Mouse (Mus musculus) kidney, embryonic 16.5 days (tissue): ENCODE measurements around the gene Rflnb. TPM values are rescaled to one million over a fixed set of nuclear protein-coding genes. Genes with fewer than 3 reads are reported as not detected.
A peak's percentile ranks its signal among the peaks of the same experiment; 100 is the strongest.

Source experiments
- ATAC-seq: fragments of 200-750 bp; cut with Nextera tagmentation; 2 replicates; pipeline ENCODE4 v1.8.0; 2017; ENCODE audit warnings: moderate TSS enrichment; ENCODE audit not compliant: low FRiP score, low TSS enrichment
- H3K27ac ChIP-seq: fragments of 300-500 bp; sonication (generic); 2 replicates; pipeline ENCODE4 v1.5.1; 2014; ENCODE audit warnings: low read length
- H3K27me3 ChIP-seq: fragments of 300-500 bp; sonication (generic); 2 replicates; pipeline ENCODE4 v1.6.1; 2014; ENCODE audit warnings: low read length, control low read depth, mixed read lengths; ENCODE audit not compliant: insufficient read depth
- H3K36me3 ChIP-seq: fragments of 300-500 bp; sonication (generic); 2 replicates; pipeline ENCODE4 v1.6.1; 2014; ENCODE audit warnings: low read length, control low read depth, mixed read lengths; ENCODE audit not compliant: insufficient read depth
- H3K4me1 ChIP-seq: fragments of 300-500 bp; sonication (generic); 2 replicates; pipeline ENCODE4 v1.6.1; 2014; ENCODE audit warnings: low read length, control low read depth, mixed read lengths; ENCODE audit not compliant: insufficient read depth
- H3K4me2 ChIP-seq: fragments of 300-500 bp; sonication (generic); replicated peaks from 2 replicates; pipeline ENCODE4 v1.6.1; 2014; ENCODE audit warnings: low read depth, low read length
- H3K4me3 ChIP-seq: fragments of 300-500 bp; sonication (generic); 2 replicates; pipeline ENCODE4 v1.5.1; 2014; ENCODE audit warnings: mild to moderate bottlenecking, low read length
- H3K9ac ChIP-seq: fragments of 300-500 bp; sonication (generic); replicated peaks from 2 replicates; pipeline ENCODE4 v1.6.1; 2014; ENCODE audit warnings: low read length
- H3K9me3 ChIP-seq: fragments of 300-500 bp; sonication (generic); 2 replicates; pipeline ENCODE4 v1.6.1; 2016; ENCODE audit warnings: low read length, control low read depth
- WGBS: fragments of 180-500 bp; shearing (Covaris S2); extraction: QIAGEN DNeasy Blood & Tissue Kit; methylation state at CpG from one replicate; pipeline ENCODE4 v1.1.7; 2014; 5-methylcytosine and 5-hydroxymethylcytosine counted together
- polyA plus RNA-seq: library from polyadenylated mRNA; unstranded; fragments of >200 nt; fragmentation: Nextera tagmentation; extraction: Ambion mirVana; gene quantifications from 2 replicates; pipeline ENCODE4 v1.2.1, GENCODE M21; 2015

Rflnb gene
- polyA plus RNA-seq, 1 experiment from 2014 or later: 29.6 TPM

DNA sequence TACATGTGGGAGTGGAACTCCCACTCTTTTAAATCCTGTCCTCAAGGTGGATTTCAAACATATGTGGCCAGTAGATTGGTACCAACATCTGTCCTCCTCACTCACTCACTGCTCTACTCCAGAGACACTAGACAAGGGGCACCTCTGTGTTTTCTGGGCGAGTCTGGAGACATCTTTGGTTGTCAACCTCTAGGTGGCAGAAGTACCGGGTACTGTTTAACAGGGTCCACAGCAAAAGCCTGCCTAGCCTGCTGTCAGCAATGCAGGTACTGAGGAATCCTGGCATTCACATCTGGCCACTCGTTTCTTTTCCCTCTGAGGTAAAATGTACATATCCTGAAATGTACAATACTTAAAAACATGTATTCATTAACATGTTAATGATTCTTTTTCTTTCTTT is 28.9 kb upstream of the Rflnb start:
- ATAC-seq: no peak
- WGBS: 36% methylated on average over 3 of the region's 3 CpGs
- peaks cover 24% of the 10 kb centered on the region for H3K4me1 ChIP-seq
- no peak overlapping the region for H3K4me3 ChIP-seq
- H3K9ac ChIP-seq: no peak overlapping the region
- H3K27ac ChIP-seq: no peak overlapping the region
- no peak overlapping the region for H3K4me2 ChIP-seq
- no peaks in the 10 kb centered on the region for H3K27me3 ChIP-seq
- H3K9me3 ChIP-seq: no peaks in the 10 kb centered on the region
- 0 out of 2 replicates have a peak, but pooled peaks cover 2% of the 10 kb centered on the region for H3K36me3 ChIP-seq

DNA sequence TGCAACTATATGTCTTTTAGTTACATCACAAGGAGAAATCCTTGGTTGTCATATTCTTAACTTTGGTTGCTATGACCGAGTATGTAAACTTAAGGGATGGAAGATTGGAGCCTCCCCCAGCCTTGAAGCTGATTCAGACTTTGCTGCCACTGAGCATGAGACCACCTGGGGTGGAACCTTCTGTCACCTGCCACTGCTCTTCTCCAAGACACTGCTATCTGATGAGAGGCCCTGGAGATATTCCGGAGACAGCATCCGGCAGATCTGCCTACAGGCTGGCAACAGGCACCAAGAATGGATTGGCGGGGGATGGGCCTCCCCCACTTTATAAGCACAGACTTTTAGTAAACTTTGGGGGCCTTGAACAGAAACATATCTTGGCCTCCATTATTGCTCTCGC is 24.9 kb upstream of the Rflnb start:
- H3K27me3 ChIP-seq: no peaks in the 10 kb centered on the region
- H3K9ac ChIP-seq: no peak overlapping the region
- H3K4me1 ChIP-seq: no peaks in the 10 kb centered on the region; the same call in 1 of the 2 replicates
- WGBS: 91% methylated on average over 5 of the region's 5 CpGs
- no peak overlapping the region for H3K4me3 ChIP-seq
- H3K9me3 ChIP-seq: no peaks in the 10 kb centered on the region
- no peak overlapping the region for H3K4me2 ChIP-seq
- no peaks in the 10 kb centered on the region for H3K36me3 ChIP-seq
- ATAC-seq: no peak
- no peak overlapping the region for H3K27ac ChIP-seq

DNA sequence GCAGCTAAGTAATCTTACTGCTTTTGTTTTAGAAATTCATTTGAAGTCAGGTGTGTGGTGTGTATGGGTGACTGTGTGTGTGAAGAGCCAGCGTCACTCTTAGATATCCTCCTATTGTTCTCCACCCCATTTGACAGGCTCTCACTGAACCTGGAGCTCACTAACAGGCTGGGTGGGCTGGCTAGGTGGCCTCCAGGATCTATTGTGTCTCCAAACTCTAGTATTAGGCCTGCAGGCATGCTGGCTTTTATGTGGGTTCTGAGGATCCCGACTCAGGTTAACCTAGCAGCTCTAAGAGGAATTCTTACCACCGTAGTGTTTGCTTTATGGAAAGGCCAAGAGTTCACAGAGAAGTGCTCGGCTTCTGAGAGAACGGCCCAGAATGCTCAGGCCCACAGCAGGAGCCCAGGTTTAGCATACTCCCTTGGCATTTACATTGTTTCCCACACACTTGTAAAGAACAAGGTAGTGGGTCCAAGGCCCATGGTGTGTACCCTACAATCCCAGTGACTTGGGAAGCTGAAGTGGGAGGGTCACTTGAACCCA is 23.5 kb upstream of the Rflnb start:
- Histone ChIP-seq H3K36me3 (no peaks in the 10 kb centered on the region), H3K27me3 (no peaks in the 10 kb centered on the region), H3K27ac (no peak overlapping the region), H3K9me3 (no peaks in the 10 kb centered on the region), H3K9ac (no peak overlapping the region), H3K4me1 (no peaks in the 10 kb centered on the region; the same call in 1 of the 2 replicates), H3K4me2 (no peak overlapping the region), H3K4me3 (no peak overlapping the region)
- 49% methylated on average over 5 of the region's 5 CpGs for WGBS
- ATAC-seq: no peak

DNA sequence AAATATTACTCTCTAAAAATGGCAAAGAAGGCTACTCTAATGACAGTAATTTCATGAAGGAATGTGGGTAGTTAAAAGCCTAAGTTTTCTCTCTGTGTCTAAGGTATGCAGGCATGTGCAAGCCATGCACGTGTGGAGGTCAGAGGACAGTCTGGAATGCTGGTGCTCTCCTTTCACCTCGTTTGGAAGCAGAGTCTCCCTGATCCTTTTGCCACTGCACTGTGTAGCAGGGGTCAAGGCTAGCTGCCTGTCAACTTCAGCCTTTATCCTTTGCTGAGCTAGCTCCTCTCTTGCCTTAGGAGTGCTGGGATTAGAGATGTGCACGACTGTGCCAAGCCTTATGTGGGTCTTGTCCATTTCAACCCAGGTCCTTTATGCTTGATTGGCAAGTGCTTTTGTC is 22.9 kb upstream of the Rflnb start:
- Histone ChIP-seq H3K27me3 (no peaks in the 10 kb centered on the region), H3K27ac (no peak overlapping the region), H3K9ac (no peak overlapping the region), H3K4me1 (no peaks in the 10 kb centered on the region; the same call in 1 of the 2 replicates), H3K4me3 (no peak overlapping the region), H3K9me3 (no peaks in the 10 kb centered on the region), H3K4me2 (no peak overlapping the region), H3K36me3 (no peaks in the 10 kb centered on the region)
- WGBS: 53% methylated on average over 3 of the region's 3 CpGs
- ATAC-seq: no peak

DNA sequence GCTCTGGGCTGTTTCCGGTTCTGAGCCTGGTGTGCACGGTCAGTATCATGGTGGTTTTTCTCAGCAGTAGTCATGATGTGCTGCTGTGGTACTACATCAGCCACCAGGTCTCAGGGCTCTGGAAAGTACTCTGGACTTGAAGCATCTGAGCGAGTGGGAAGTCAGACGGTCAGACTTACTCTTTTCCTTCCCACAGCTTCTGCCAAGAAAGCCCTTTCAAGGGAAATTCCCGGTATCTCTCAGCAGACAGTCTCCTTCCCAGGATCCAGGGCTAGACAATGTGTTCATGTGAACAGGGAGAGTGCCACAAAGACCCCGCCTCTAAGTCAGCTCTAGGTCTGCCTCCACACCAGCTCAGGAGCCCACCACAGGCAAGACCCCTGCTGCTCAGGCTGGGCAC is 17.8 kb upstream of the Rflnb start:
- Histone ChIP-seq H3K9me3 (no peaks in the 10 kb centered on the region), H3K4me2 (no peak overlapping the region), H3K27me3 (no peaks in the 10 kb centered on the region), H3K27ac (no peak overlapping the region), H3K9ac (no peak overlapping the region), H3K4me3 (no peak overlapping the region), H3K36me3 (no peaks in the 10 kb centered on the region), H3K4me1 (peaks cover 14% of the 10 kb centered on the region; the same call in 1 of the 2 replicates)
- no peak for ATAC-seq
- WGBS: 86% methylated on average over 6 of the region's 6 CpGs

DNA sequence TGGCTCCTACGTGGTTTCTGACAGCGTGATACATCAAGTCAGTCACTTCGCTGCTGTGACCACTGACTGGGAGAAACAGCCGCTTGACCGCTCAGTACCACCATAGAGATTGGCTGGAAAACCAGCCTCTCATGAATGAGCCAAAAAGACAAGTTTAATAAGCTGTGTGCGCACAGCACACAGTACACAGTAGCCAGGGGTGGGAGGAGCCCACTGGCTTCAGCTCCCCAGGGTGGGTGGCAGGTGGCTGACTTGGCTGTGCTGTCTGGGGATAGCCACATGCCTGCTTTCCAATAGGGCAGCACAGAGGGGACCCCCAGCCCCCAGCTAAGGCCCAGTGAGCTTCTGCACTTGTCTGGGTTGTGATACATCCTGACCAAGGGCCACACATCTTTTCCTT is 16.9 kb upstream of the Rflnb start:
- H3K27me3 ChIP-seq: no peaks in the 10 kb centered on the region
- ATAC-seq: no peak
- no peak overlapping the region for H3K4me2 ChIP-seq
- no peaks in the 10 kb centered on the region for H3K9me3 ChIP-seq
- H3K4me1 ChIP-seq: peaks cover 14% of the 10 kb centered on the region; the same call in 1 of the 2 replicates
- WGBS: 80% methylated on average over 6 of the region's 6 CpGs
- no peaks in the 10 kb centered on the region for H3K36me3 ChIP-seq
- H3K27ac ChIP-seq: no peak overlapping the region
- H3K4me3 ChIP-seq: no peak overlapping the region
- no peak overlapping the region for H3K9ac ChIP-seq

DNA sequence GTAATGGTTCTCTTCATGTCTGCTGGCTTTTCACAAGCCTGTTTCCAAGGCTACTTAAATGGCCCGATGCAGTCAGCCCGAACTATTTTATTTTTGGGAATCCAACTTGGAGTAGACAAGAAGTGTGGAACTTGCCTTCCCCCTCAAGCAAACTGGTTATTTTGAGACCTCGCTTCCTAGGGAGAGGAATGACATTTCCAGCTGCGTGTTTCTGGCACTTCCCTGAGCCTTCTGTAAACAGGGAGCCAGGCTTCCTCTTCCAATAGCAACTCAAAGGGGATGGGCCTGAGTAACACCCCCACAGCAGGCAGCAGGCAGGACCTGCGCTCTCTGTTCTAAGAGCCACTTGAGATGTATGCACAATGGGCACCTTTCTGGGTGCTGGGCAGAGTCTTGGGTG is 15.3 kb upstream of the Rflnb start:
- no peak overlapping the region for H3K9ac ChIP-seq
- no peak overlapping the region for H3K4me3 ChIP-seq
- no peak overlapping the region for H3K4me2 ChIP-seq
- no peak overlapping the region for H3K27ac ChIP-seq
- H3K27me3 ChIP-seq: no peaks in the 10 kb centered on the region
- peak; percentile 61; the same call in 1 of the 2 replicates for ATAC-seq
- 42% methylated on average over 5 of the region's 5 CpGs for WGBS
- peaks cover 14% of the 10 kb centered on the region; the same call in 1 of the 2 replicates for H3K4me1 ChIP-seq
- H3K36me3 ChIP-seq: no peaks in the 10 kb centered on the region
- H3K9me3 ChIP-seq: no peaks in the 10 kb centered on the region

DNA sequence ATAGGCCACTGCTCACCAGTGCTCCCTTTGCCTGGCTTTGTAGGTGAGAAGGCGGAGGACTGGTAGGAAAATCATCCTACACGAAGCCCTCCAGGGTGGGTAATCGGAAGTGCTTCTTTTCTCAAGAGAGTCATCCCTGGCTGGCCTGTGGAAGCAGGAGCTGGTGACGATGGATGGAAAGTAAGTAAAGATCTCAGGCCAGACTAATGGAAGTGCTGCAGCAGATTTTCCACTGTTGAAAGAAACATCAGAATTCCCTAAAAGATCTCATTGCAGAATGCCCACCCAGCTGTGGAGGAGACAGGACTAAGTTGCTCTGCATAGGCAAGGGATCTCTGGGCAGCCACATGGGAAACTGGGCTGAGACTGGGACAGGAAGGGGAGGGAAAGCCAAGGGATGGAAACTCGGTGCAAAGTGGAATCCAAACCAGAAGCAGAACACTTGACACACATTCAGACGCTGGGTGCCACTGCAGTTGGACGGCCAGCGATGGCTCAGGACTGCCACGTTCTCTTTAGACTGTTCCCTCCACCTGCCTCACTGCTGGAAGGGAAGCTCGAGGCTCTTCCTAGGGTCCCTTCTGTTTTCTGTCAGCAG is 14.6 kb upstream of the Rflnb start:
- Histone ChIP-seq H3K9ac (no peak overlapping the region), H3K9me3 (no peaks in the 10 kb centered on the region), H3K27me3 (no peaks in the 10 kb centered on the region), H3K36me3 (no peaks in the 10 kb centered on the region), H3K4me2 (no peak overlapping the region), H3K4me1 (peaks cover 14% of the 10 kb centered on the region; the same call in 1 of the 2 replicates), H3K4me3 (no peak overlapping the region), H3K27ac (no peak overlapping the region)
- ATAC-seq: no peak
- WGBS: 66% methylated on average over 10 of the region's 10 CpGs

DNA sequence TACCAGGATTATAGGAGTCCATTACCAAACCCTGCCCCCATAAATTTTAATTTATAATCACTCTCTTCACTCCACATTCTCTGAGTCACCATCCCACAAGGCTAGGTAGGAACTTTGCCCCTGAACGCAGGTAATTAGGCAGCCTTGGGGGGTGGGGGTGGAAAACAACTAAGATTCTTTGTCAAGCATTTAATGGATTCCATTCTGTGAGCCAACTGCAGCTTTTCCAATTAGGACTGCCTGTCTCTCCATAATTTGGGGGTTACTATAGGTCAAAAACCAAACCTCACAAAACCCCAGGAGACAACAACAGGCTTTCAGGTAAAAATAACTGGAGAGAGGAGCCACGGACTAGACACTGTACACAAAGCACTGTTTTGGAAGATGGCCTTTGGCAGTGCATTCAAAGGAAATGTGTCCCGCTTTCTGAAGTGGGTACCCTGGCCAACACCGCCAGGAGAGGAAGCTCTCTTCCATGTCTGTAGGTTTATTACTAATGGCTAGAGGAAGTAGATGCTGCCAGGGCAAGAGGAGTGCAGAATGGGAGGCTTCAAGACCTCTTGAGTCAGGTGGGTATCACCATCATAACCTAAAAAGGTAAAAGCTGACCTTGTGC is 13.3 kb upstream of the Rflnb start:
- 81% methylated on average over 4 of the region's 4 CpGs for WGBS
- ATAC-seq: no peak
- Histone ChIP-seq H3K9ac (no peak overlapping the region), H3K27ac (no peak overlapping the region), H3K27me3 (no peaks in the 10 kb centered on the region), H3K9me3 (no peaks in the 10 kb centered on the region), H3K36me3 (no peaks in the 10 kb centered on the region), H3K4me3 (no peak overlapping the region), H3K4me1 (peaks cover 14% of the 10 kb centered on the region; the same call in 1 of the 2 replicates), H3K4me2 (no peak overlapping the region)

DNA sequence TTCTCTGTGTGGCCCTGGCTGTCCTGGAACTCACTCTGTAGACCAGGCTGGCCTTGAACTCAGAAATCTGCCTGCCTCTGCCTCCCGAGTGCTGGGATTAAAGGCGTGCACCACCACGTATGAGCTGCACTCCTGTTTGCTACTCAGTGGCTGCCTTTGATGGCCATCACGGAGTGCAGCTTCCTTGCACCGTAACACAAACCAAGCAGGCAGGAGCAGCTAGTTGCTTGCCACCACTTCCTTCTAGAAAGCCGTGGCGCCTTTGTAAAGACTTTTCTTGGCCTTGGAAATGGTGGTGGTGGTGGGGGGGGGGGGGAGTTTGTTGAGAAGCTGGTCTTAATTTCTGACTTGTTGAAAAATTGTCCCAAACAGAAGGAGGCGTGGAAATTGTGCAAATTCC is 12.5 kb upstream of the Rflnb start:
- H3K4me1 ChIP-seq: peaks cover 14% of the 10 kb centered on the region; the same call in 1 of the 2 replicates
- no peak overlapping the region for H3K4me3 ChIP-seq
- H3K36me3 ChIP-seq: no peaks in the 10 kb centered on the region
- H3K4me2 ChIP-seq: no peak overlapping the region
- no peak overlapping the region for H3K9ac ChIP-seq
- WGBS: 85% methylated on average over 8 of the region's 8 CpGs
- no peaks in the 10 kb centered on the region for H3K9me3 ChIP-seq
- no peak overlapping the region for H3K27ac ChIP-seq
- ATAC-seq: no peak
- H3K27me3 ChIP-seq: no peaks in the 10 kb centered on the region
